Mouse (Mus musculus): ENCODE measurements around the gene Ncmap. TPM values are rescaled to one million over a fixed set of nuclear protein-coding genes. Genes with fewer than 3 reads are reported as not detected.

The Ncmap gene
- total RNA-seq, 2 experiments from 2014 or later = 4.0 to 4.2 TPM

- no peak for DNase-seq
Observed at GRCm38 (mm10) chr4:135352326-135353065, 45.5 kb downstream of the Ncmap start.

GRCm38 (mm10) chr4:135337376-135337942 is 60.6 kb downstream of the Ncmap start:
- no peak for DNase-seq

- DNase-seq = no peak
Observed at GRCm38 (mm10) chr4:135336023-135336357, 62.0 kb downstream of the Ncmap start.

GRCm38 (mm10) chr4:135335327-135336022 is 62.6 kb downstream of the Ncmap start:
- no peak for DNase-seq

GRCm38 (mm10) chr4:135326469-135326868 is 71.6 kb downstream of the Ncmap start:
- DNase-seq = no peak

GRCm38 (mm10) chr4:135326046-135326445 is 72.0 kb downstream of the Ncmap start:
- no peak for DNase-seq

- no peak for DNase-seq
Observed at GRCm38 (mm10) chr4:135323021-135323420, 75.0 kb downstream of the Ncmap start.

Small RNA genes lying within 50 kb of the gene (microRNA-seq; reads per million reads assigned to microRNA genes)
- gene Mir700 (ENCODE audit: borderline replicate concordance in 2 of 2) = 86.2 to 87.3 reads per million in 2 experiments

Other genes with a start within 250 kb of the Ncmap start
- 10 to 100 TPM; 28.6 to 38.0 TPM for gene Clic4, start 125.4 kb downstream of the Ncmap start, total RNA-seq (2021)
- gene Srrm1, start 44.9 kb downstream of the Ncmap start, total RNA-seq (2021) = 10 to 100 TPM; 52.9 to 58.1 TPM
- gene Rcan3, start 35.6 kb upstream of the Ncmap start, total RNA-seq (2021) = 1 to 10 TPM; 4.5 to 4.7 TPM
- gene Stpg1, start 96.6 kb upstream of the Ncmap start, total RNA-seq (2021) = under 1 TPM in 1 of 2 experiments, not detected in 1; 0.67 TPM
- 10 to 100 TPM; 11.0 to 13.6 TPM for gene Nipal3, start 96.8 kb upstream of the Ncmap start, total RNA-seq (2021)
- under 1 TPM in 1 of 2 experiments, not detected in 1; 0.10 TPM for gene Grhl3, start 175.4 kb upstream of the Ncmap start, total RNA-seq (2021)

All from gastrocnemius, postnatal 25 days (tissue).